Mouse (Mus musculus) embryo, embryonic 9.5 days (tissue): ENCODE data around the gene Ep400.
"Not testable (repeated sequence)": the region's sequence is repeated elsewhere in the genome, so short reads cannot be mapped to it uniquely, and the experiment has no call there.

Source experiments
- DNase-seq: peaks from one replicate; pipeline ENCODE4 v3.0.0-alpha.2; 2017; ENCODE audit errors: extremely low spot score

Ep400 gene

DNA sequence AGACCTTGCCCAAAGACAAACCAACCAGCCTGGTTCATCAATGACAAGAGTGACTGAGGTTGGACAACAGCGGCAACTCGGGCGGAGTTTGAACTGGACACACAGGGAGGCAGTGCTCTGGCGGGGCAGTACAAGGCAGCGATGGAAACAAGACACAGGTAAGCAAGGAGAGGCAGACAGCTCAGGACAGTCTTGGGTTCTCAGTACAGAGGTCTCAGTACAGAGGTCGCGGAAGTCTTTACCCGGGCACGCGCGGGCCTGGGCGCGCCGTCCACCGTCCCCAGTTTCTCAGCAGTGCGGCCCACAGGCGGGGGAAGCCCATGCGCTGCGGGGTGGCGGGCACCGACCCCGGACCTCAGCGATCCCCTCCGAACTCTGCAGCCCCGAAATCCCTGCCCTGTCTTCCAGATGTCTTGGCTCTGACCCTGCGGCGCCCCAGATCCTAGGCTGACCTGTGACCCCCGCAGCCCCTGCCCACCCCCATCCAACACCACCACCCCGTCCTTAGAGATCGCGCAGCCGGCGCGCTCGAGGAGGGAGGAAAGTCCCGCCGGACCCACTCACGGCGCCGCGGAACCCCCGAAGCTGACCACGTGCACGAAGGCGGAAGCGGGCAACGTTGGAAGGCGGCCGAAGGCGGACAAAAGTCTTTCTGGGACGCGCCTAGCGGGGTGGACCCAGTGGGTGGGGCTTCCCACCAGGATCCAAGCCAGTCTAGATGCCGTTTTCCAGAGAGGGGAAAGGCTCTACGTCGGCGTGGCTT lies 9.7 kb upstream of the Ep400 start, which contains the start of gene Pus1:
Gene Pus1 (minus strand): TSS at position 662 of the 763 bp plus-strand sequence.
- DNase-seq = peak; percentile 89

- no peak for DNase-seq
Measured at GRCm38 (mm10) chr5:110779276-110779997, 8.9 kb upstream of the Ep400 start.

GRCm38 (mm10) chr5:110778263-110778662 lies 7.7 kb upstream of the Ep400 start:
- DNase-seq = no peak

DNA sequence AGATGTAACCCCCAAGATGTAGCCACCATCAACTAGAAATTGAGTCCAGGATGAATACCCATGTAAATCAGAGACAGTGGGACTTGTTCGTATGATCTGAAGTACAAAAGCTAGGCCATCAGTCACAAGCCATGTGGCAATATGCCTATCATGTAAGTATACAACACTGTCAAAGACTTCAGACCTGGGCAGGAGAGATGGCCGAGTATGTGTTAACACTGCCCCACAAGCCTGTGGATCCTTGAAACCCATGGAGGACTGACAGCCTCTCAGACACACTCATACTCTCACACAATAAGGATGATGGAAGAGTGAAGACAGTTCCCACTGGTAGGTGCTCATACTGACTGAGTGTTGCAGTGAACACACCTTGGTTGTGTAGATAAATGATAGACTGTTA lies 5.6 kb upstream of the Ep400 start:
- DNase-seq = no peak

GRCm38 (mm10) chr5:110774511-110774910 lies 4.0 kb upstream of the Ep400 start:
- DNase-seq = no peak

- not testable (repeated sequence) for DNase-seq
Measured at GRCm38 (mm10) chr5:110772945-110773344, 2.4 kb upstream of the Ep400 start.

GRCm38 (mm10) chr5:110770031-110770445 lies 479 bp downstream of the Ep400 start:
- DNase-seq = no peak

- DNase-seq = no peak
Measured at GRCm38 (mm10) chr5:110769272-110769671, 1.2 kb downstream of the Ep400 start.

GRCm38 (mm10) chr5:110763890-110764289 lies 6.6 kb downstream of the Ep400 start:
- no peak for DNase-seq

- no peak for DNase-seq
Measured at GRCm38 (mm10) chr5:110745021-110745420, 25.5 kb downstream of the Ep400 start.

GRCm38 (mm10) chr5:110739496-110740275 lies 30.8 kb downstream of the Ep400 start:
- no peak for DNase-seq

- DNase-seq = no peak
Measured at GRCm38 (mm10) chr5:110735606-110736005, 34.9 kb downstream of the Ep400 start.

DNA sequence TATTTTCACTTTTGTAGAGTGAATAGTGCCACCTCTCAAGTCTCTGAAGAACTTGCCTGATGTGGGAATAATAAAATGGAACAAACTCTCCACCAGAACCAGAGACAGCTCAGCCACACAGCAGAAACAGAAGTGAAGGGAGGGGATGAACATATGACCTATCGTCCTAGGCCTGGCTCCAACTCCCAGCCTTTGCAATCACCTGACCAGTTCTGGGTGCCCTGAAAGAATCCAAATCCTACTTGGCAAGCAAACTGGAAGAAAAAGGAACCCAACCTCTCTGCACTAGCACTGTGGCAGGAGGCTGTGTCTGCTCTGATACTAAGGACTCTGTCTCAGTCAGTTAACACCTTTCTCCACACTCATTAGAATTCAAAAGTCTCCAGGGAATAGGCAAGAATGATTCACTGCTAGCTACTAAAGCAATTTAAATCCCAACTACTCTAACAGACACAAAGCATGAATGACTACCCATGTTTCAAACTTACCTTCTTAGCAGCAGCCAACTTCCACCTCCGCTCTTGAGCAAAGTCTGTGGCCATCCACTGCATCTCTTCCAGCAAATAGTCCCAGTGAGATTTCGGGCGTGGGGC lies 37.2 kb downstream of the Ep400 start:
- DNase-seq = no peak

GRCm38 (mm10) chr5:110731227-110731626 lies 39.3 kb downstream of the Ep400 start:
- no peak for DNase-seq

- DNase-seq = no peak
Measured at GRCm38 (mm10) chr5:110727850-110728249, 42.7 kb downstream of the Ep400 start.

DNA sequence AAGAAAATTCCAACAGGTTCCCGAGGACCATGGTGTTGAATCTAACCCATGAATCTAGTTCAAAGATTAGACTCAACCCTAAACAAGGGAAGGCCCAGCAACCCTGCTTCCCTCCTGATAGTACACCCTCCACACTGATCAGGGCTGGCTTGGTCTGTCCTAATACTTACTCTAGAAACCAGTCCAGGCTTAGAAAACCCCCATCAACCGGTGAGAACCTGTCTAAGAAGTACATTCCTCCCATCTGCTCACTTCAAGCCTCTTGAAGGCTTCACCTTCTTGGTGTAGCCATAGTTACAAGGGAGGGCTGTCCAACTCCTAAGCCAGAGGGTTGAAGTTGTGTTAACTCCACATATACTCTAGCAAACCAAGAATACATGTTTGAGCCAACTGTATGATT lies 47.0 kb downstream of the Ep400 start:
- no peak for DNase-seq

GRCm38 (mm10) chr5:110721463-110721862 lies 49.1 kb downstream of the Ep400 start:
- DNase-seq = not testable (repeated sequence)

DNA sequence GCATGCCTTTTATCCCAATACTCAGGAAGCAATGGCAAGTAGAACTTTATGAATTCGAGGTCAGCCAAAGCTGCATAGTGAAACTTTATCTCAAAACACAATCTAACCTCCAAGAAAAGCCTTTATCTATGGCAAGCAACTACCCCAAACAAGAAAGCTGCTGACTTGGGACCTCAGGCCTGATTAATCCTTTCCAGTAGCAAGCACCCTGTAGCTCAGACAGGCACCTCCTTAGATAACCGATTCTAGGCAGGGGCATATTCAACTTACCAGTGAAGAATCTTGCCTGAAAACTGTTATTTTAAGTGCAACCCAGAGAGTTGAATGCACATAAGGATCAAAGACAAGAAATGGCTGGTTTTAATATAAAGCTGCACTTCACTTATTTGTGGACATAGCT lies 59.1 kb downstream of the Ep400 start:
- no peak for DNase-seq

- no peak for DNase-seq
Measured at GRCm38 (mm10) chr5:110709256-110709655, 61.3 kb downstream of the Ep400 start.

DNA sequence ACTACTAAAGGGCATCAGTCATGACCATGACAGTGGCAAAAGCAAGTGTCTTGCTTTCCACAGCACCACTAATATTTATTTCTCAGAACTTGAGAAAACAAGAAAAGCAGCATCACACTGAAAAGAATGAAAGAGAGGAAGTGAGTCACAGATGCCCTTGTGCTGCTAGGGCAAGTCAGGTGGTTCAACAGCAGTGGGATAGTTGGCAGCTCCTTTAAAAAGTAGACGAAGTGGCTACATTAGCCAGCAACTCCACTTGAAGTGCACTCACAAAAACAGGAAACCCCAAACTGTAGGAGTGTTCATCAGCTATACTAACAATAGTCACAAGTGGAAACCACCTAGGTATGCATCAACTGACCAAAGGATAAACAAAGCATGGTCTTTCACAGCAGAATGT lies 66.5 kb downstream of the Ep400 start:
- no peak for DNase-seq

DNA sequence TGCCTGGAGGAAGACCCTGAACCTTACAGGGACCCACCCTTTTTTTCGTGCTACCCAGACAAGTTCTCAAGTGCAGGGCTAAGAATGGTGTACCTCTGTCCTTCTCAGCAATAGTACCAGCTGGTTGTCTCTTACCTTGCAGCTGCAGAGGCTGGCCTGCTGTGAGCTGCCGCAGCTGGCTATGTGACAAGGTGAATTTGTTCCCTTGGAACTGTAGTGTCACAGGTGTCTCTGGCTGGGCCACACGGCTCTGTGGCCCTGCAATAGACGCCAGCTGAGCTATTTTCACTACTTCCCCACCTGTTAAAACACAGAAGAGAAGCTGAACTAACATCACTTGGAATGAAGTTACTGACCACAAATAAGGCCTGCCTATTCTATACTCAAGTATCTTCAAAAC lies 71.9 kb downstream of the Ep400 start:
- DNase-seq = no peak

- no peak for DNase-seq
Measured at GRCm38 (mm10) chr5:110682041-110682440, 88.5 kb downstream of the Ep400 start.
